Mouse (Mus musculus): Measurements from ENCODE around the gene Gm49027.

Gm49027 gene

GRCm38 (mm10) chr5:123507936-123508723 lies 17.2 kb downstream of the Gm49027 start:
- in situ Hi-C loops (cut with MboI, MseI), result no loop called here

DNA sequence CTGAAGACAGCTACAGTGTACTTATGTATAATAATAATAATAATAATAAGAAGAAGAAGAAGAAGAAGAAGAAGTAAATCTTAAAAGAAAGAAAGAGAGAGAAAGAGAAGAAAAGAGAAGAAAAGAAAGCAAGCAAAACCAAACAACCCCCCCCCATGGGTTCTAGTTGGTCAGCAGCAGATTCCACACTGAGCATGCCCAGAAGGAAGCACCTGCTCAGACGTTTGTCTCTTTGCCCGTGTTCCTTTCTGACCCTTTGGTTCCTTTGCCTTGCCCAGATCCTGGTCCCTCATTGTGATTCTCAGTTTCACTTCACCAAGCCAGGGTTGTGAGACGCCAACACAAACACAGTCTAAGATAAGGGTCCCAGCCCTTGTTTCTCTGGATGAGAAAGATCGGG lies 23.3 kb downstream of the Gm49027 start:
- in situ Hi-C loops (cut with MboI, MseI), result no loop called here

- in situ Hi-C loops (cut with MboI, MseI), result loop anchor here (5.0 kb wide), 1 partner anchor 57 kb away; no protein-coding TSS in a partner anchor
These were observed 25.6 kb downstream of the Gm49027 start for GRCm38 (mm10) chr5:123499717-123500116.

GRCm38 (mm10) chr5:123489935-123490334 lies 35.4 kb downstream of the Gm49027 start:
- in situ Hi-C loops (cut with MboI, MseI), result loop anchor here (10.0 kb wide), 1 partner anchor 1875 kb away; the partner anchor contains the start of gene Acad12

DNA sequence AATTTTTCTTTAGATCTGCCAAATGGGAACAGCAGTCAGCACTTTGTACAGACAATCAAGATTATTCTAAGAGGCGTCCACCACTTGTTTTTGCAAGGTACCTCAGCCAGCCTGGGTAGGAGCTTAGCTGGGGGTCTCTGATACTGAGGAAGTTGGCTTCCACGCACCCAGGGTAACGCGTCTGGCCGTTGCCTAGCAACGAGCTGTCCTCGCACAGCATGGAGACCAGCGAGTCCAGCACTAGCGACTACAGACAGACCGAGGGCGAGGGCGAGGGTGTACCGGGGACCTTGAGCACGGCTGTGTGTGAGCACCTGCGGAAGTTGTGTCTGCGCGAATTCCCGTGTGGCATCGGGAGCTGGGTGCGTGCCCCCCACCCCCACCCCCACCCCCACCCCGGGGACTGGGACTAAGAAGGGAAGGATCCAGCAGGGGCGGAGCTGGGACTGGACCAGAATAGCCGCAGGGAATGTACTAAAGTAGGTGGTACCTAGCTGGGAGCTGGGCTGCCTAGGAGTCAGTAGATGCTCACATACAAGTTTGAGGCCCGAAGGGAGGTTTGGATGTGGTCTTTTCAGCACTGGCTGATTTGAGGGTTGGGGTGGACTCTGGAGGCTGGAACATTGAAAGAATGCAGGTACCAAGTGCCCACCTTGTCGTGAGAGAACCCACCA lies 36.0 kb downstream of the Gm49027 start, which contains the start of the genes Lrrc43 and Il31:
Gene Lrrc43 (plus strand): TSS at position 194 of the 674 bp plus-strand sequence.
Gene Il31 (minus strand): TSS at position 378 of the 674 bp plus-strand sequence.
- in situ Hi-C loops (cut with MboI, MseI), result loop anchor here (10.0 kb wide), 1 partner anchor 1874 kb away; the partner anchor contains the start of gene Acad12

- in situ Hi-C loops (cut with MboI, MseI), result loop anchor here (10.0 kb wide), 1 partner anchor 1873 kb away; the partner anchor contains the start of gene Acad12
These were observed 37.5 kb downstream of the Gm49027 start for GRCm38 (mm10) chr5:123487659-123488395.

GRCm38 (mm10) chr5:123473817-123474216 lies 51.5 kb downstream of the Gm49027 start:
- in situ Hi-C loops (cut with MboI, MseI), result no loop called here

- in situ Hi-C loops (cut with MboI, MseI), result no loop called here
These were observed 54.4 kb downstream of the Gm49027 start for GRCm38 (mm10) chr5:123470784-123471400.

GRCm38 (mm10) chr5:123464638-123465037 lies 60.6 kb downstream of the Gm49027 start:
- in situ Hi-C loops (cut with MboI, MseI), result no loop called here
